Mouse (Mus musculus): ENCODE results near the gene Eif1. TPM values are rescaled to one million over a fixed set of nuclear protein-coding genes. Genes with fewer than 3 reads are reported as not detected.

The Eif1 gene
- polyA plus RNA-seq, 1 experiment, result 83.2 TPM

- WGBS, result 26% methylated on average over 11 of the region's 11 CpGs
- H3K4me1 ChIP-seq (ENCODE audit: control insufficient read depth, insufficient read depth, insufficient read length), result no peaks in the 10 kb centered on the region
- no peaks in the 10 kb centered on the region for H3K36me3 ChIP-seq (ENCODE audit: control insufficient read depth, insufficient read depth, low read length)
- H3K27me3 ChIP-seq (ENCODE audit: control insufficient read depth, insufficient read depth, low read length), result no peaks in the 10 kb centered on the region
- peak; percentile 49; the same call in 1 of the 2 replicates for TF ChIP-seq CTCF (IDR thresholded peaks at IDR 0.05; ENCODE audit: extremely low read depth, insufficient read depth, insufficient read length, insufficient replicate concordance)
- TF ChIP-seq POLR2A (IDR thresholded peaks at IDR 0.05; ENCODE audit: low read depth, low read length), result no peak
- no peak overlapping the region for H3K27ac ChIP-seq (ENCODE audit: insufficient read depth, low read length)
- peak; percentile 52 to 62 for DNase-seq (ENCODE audit: low read depth in 1 of 2, low spot score in 2 of 2)
- H3K4me3 ChIP-seq (ENCODE audit: extremely low read depth, insufficient read depth, insufficient read length), result no peak overlapping the region
Measured at GRCm38 (mm10) chr11:100281596-100282544, 37.8 kb upstream of the Eif1 start.

GRCm38 (mm10) chr11:100282549-100282948, 37.1 kb upstream of the Eif1 start:
- Histone ChIP-seq H3K4me3 (ENCODE audit: extremely low read depth, insufficient read depth, insufficient read length) (no peak overlapping the region), H3K4me1 (ENCODE audit: control insufficient read depth, insufficient read depth, insufficient read length) (no peaks in the 10 kb centered on the region), H3K36me3 (ENCODE audit: control insufficient read depth, insufficient read depth, low read length) (no peaks in the 10 kb centered on the region), H3K27ac (ENCODE audit: insufficient read depth, low read length) (no peak overlapping the region), H3K27me3 (ENCODE audit: control insufficient read depth, insufficient read depth, low read length) (no peaks in the 10 kb centered on the region)
- peak; percentile 76 for TF ChIP-seq CTCF (IDR thresholded peaks at IDR 0.05; ENCODE audit: extremely low read depth, insufficient read depth, insufficient read length, insufficient replicate concordance)
- TF ChIP-seq POLR2A (IDR thresholded peaks at IDR 0.05; ENCODE audit: low read depth, low read length), result no peak
- WGBS, result 21% methylated on average over 10 of the region's 10 CpGs
- DNase-seq (ENCODE audit: low read depth in 1 of 2, low spot score in 2 of 2), result peak in 1 of 2 experiments; percentile 52

DNA sequence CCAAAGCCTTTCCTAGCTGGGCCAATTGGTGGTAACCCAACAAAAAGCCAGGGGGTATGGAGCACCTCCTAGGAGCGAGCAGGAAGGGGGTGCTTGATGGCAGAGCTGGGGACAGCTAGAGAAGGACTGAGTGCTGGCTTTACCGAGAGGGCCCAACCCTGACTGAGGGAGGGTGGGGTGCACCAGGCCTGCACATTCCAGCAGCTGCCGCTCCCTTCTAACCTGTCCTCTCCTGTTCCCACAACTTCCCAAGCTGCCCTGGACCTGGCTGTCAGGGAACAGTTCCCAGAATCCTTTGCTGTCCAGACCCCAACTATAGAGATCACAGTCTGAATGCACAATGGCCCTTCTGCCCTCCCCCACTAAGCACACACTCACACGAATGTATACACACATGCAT, 34.7 kb upstream of the Eif1 start:
- H3K27ac ChIP-seq (ENCODE audit: insufficient read depth, low read length), result no peak overlapping the region
- H3K4me3 ChIP-seq (ENCODE audit: extremely low read depth, insufficient read depth, insufficient read length), result no peak overlapping the region
- no peaks in the 10 kb centered on the region for H3K27me3 ChIP-seq (ENCODE audit: control insufficient read depth, insufficient read depth, low read length)
- H3K4me1 ChIP-seq (ENCODE audit: control insufficient read depth, insufficient read depth, insufficient read length), result no peaks in the 10 kb centered on the region
- TF ChIP-seq POLR2A (IDR thresholded peaks at IDR 0.05; ENCODE audit: low read depth, low read length) (no peak), CTCF (IDR thresholded peaks at IDR 0.05; ENCODE audit: extremely low read depth, insufficient read depth, insufficient read length, insufficient replicate concordance) (no peak)
- DNase-seq (ENCODE audit: low read depth in 1 of 2, low spot score in 2 of 2), result no peak
- WGBS, result 85% methylated on average over 4 of the region's 4 CpGs
- H3K36me3 ChIP-seq (ENCODE audit: control insufficient read depth, insufficient read depth, low read length), result no peaks in the 10 kb centered on the region

- no peak overlapping the region for H3K27ac ChIP-seq (ENCODE audit: insufficient read depth, low read length)
- WGBS, result 71% methylated on average over 10 of the region's 10 CpGs
- H3K4me3 ChIP-seq (ENCODE audit: extremely low read depth, insufficient read depth, insufficient read length), result no peak overlapping the region
- H3K36me3 ChIP-seq (ENCODE audit: control insufficient read depth, insufficient read depth, low read length), result no peaks in the 10 kb centered on the region
- no peaks in the 10 kb centered on the region for H3K4me1 ChIP-seq (ENCODE audit: control insufficient read depth, insufficient read depth, insufficient read length)
- H3K27me3 ChIP-seq (ENCODE audit: control insufficient read depth, insufficient read depth, low read length), result no peaks in the 10 kb centered on the region
- DNase-seq (ENCODE audit: low read depth in 1 of 2, low spot score in 2 of 2), result no peak
- TF ChIP-seq POLR2A (IDR thresholded peaks at IDR 0.05; ENCODE audit: low read depth, low read length) (no peak), CTCF (IDR thresholded peaks at IDR 0.05; ENCODE audit: extremely low read depth, insufficient read depth, insufficient read length, insufficient replicate concordance) (no peak)
Measured at GRCm38 (mm10) chr11:100287024-100287423, 32.7 kb upstream of the Eif1 start.

DNA sequence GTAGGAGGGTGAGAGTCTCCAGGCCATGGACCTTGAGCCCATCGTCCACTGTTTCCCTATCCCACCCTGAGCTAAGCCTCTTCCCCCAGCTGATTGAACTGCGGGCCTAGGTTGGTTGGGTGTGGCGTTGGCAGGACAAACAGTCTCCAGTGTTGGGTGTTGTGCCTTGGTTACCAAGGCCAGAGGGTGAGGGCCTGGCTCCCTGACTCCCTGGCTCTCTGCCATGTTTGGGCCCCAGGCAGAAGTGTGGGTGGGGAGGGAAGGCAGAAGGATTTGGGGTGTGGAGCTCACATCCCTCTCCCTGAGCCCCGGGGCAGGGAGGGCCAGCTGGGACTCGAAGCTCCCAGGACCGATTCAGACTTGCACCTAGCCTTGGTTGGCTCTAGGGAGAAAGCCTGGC, 30.7 kb upstream of the Eif1 start:
- TF ChIP-seq CTCF (IDR thresholded peaks at IDR 0.05; ENCODE audit: extremely low read depth, insufficient read depth, insufficient read length, insufficient replicate concordance) (no peak), POLR2A (IDR thresholded peaks at IDR 0.05; ENCODE audit: low read depth, low read length) (no peak)
- H3K36me3 ChIP-seq (ENCODE audit: control insufficient read depth, insufficient read depth, low read length), result no peaks in the 10 kb centered on the region
- no peaks in the 10 kb centered on the region for H3K4me1 ChIP-seq (ENCODE audit: control insufficient read depth, insufficient read depth, insufficient read length)

DNA sequence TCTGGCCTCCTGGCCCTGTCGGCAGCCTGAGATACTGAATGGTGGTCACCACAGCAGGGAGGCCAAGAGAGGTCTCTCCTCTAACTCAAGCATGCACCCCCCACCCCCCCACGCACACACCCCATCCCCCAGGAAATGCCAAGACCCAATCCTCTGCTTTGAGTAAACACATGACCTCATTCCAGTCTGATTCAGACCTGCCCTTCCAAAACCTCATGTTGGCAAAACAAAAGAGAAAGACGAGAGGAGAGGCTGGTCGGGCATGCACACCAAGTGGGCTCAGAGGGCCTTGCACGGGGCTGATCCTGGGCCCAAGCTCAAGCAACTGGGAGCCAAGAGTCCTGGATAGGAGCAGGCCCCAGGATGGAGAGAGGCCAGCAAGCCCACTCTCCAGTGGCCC, 29.4 kb upstream of the Eif1 start:
- WGBS, result 77% methylated on average over 5 of the region's 5 CpGs
- H3K4me1 ChIP-seq (ENCODE audit: control insufficient read depth, insufficient read depth, insufficient read length), result no peaks in the 10 kb centered on the region
- no peak overlapping the region for H3K27ac ChIP-seq (ENCODE audit: insufficient read depth, low read length)
- TF ChIP-seq POLR2A (IDR thresholded peaks at IDR 0.05; ENCODE audit: low read depth, low read length) (no peak), CTCF (IDR thresholded peaks at IDR 0.05; ENCODE audit: extremely low read depth, insufficient read depth, insufficient read length, insufficient replicate concordance) (no peak)
- H3K27me3 ChIP-seq (ENCODE audit: control insufficient read depth, insufficient read depth, low read length), result no peaks in the 10 kb centered on the region
- no peaks in the 10 kb centered on the region for H3K36me3 ChIP-seq (ENCODE audit: control insufficient read depth, insufficient read depth, low read length)
- H3K4me3 ChIP-seq (ENCODE audit: extremely low read depth, insufficient read depth, insufficient read length), result no peak overlapping the region
- no peak for DNase-seq (ENCODE audit: low read depth in 1 of 2, low spot score in 2 of 2)

More for the DNA sequence above, 30.7 kb upstream of the Eif1 start:
- Histone ChIP-seq H3K27me3 (ENCODE audit: control insufficient read depth, insufficient read depth, low read length) (no peaks in the 10 kb centered on the region), H3K27ac (ENCODE audit: insufficient read depth, low read length) (no peak overlapping the region), H3K4me3 (ENCODE audit: extremely low read depth, insufficient read depth, insufficient read length) (no peak overlapping the region)
- 87% methylated on average over 6 of the region's 6 CpGs for WGBS
- DNase-seq (ENCODE audit: low read depth in 1 of 2, low spot score in 2 of 2), result no peak

GRCm38 (mm10) chr11:100292884-100293283, 26.8 kb upstream of the Eif1 start:
- DNase-seq (ENCODE audit: low read depth in 1 of 2, low spot score in 2 of 2), result no peak
- H3K36me3 ChIP-seq (ENCODE audit: control insufficient read depth, insufficient read depth, low read length), result no peaks in the 10 kb centered on the region
- no peak for TF ChIP-seq POLR2A (IDR thresholded peaks at IDR 0.05; ENCODE audit: low read depth, low read length)
- TF ChIP-seq CTCF (IDR thresholded peaks at IDR 0.05; ENCODE audit: extremely low read depth, insufficient read depth, insufficient read length, insufficient replicate concordance), result no peak
- WGBS, result 81% methylated on average over 6 of the region's 6 CpGs
- H3K27me3 ChIP-seq (ENCODE audit: control insufficient read depth, insufficient read depth, low read length), result no peaks in the 10 kb centered on the region
- no peak overlapping the region for H3K4me3 ChIP-seq (ENCODE audit: extremely low read depth, insufficient read depth, insufficient read length)
- H3K27ac ChIP-seq (ENCODE audit: insufficient read depth, low read length), result no peak overlapping the region
- no peaks in the 10 kb centered on the region for H3K4me1 ChIP-seq (ENCODE audit: control insufficient read depth, insufficient read depth, insufficient read length)
